Mouse (Mus musculus): ENCODE measurements at regions not wholly inside any gene's neighbourhood (a gene's known extent, or its start where the extent isn't known, plus 50 kb on each side); places are given as distances from the start of the nearest gene placed in this dataset.

GRCm38 (mm10) chr3:106960596-106960995 is 75.4 kb upstream of the Kcna3 start:
- no peak overlapping the region for H3K4me3 ChIP-seq (replicated peaks; ENCODE audit: insufficient read depth, low read depth, low read length)
- no peaks in the 10 kb centered on the region for H3K4me1 ChIP-seq (ENCODE audit: control insufficient read depth, insufficient read depth, low read length)
- TF ChIP-seq POLR2A (IDR thresholded peaks at IDR 0.05; ENCODE audit: borderline replicate concordance, insufficient read depth, low read length), result no peak
- TF ChIP-seq CTCF (IDR thresholded peaks at IDR 0.05; ENCODE audit: borderline replicate concordance, insufficient read depth, low read depth, low read length), result no peak
- no peaks in the 10 kb centered on the region for H3K27me3 ChIP-seq (ENCODE audit: control insufficient read depth, insufficient read depth, low read length)
- DNase-seq, result no peak
- 67% methylated on average over 1 of the region's 1 CpGs for WGBS
- no peak overlapping the region for H3K27ac ChIP-seq (ENCODE audit: insufficient read depth, low read length)

GRCm38 (mm10) chr3:106962466-106962865 is 73.5 kb upstream of the Kcna3 start:
- no peak for TF ChIP-seq CTCF (IDR thresholded peaks at IDR 0.05; ENCODE audit: borderline replicate concordance, insufficient read depth, low read depth, low read length)
- no peak for TF ChIP-seq POLR2A (IDR thresholded peaks at IDR 0.05; ENCODE audit: borderline replicate concordance, insufficient read depth, low read length)
- H3K4me1 ChIP-seq (ENCODE audit: control insufficient read depth, insufficient read depth, low read length), result no peaks in the 10 kb centered on the region
- no peaks in the 10 kb centered on the region for H3K27me3 ChIP-seq (ENCODE audit: control insufficient read depth, insufficient read depth, low read length)
- DNase-seq, result no peak
- WGBS, result 51% methylated on average over 2 of the region's 2 CpGs
- no peak overlapping the region for H3K27ac ChIP-seq (ENCODE audit: insufficient read depth, low read length)
- H3K4me3 ChIP-seq (replicated peaks; ENCODE audit: insufficient read depth, low read depth, low read length), result no peak overlapping the region

GRCm38 (mm10) chr3:106966198-106966597 is 69.8 kb upstream of the Kcna3 start:
- 72% methylated on average over 2 of the region's 2 CpGs for WGBS
- DNase-seq, result no peak
- no peaks in the 10 kb centered on the region for H3K4me1 ChIP-seq (ENCODE audit: control insufficient read depth, insufficient read depth, low read length)
- no peaks in the 10 kb centered on the region for H3K27me3 ChIP-seq (ENCODE audit: control insufficient read depth, insufficient read depth, low read length)
- H3K27ac ChIP-seq (ENCODE audit: insufficient read depth, low read length), result no peak overlapping the region
- TF ChIP-seq CTCF (IDR thresholded peaks at IDR 0.05; ENCODE audit: borderline replicate concordance, insufficient read depth, low read depth, low read length) (no peak), POLR2A (IDR thresholded peaks at IDR 0.05; ENCODE audit: borderline replicate concordance, insufficient read depth, low read length) (no peak)
- no peak overlapping the region for H3K4me3 ChIP-seq (replicated peaks; ENCODE audit: insufficient read depth, low read depth, low read length)

- Histone ChIP-seq H3K27me3 (ENCODE audit: control insufficient read depth, insufficient read depth, low read length) (no peaks in the 10 kb centered on the region), H3K4me1 (ENCODE audit: control insufficient read depth, insufficient read depth, low read length) (no peaks in the 10 kb centered on the region), H3K4me3 (replicated peaks; ENCODE audit: insufficient read depth, low read depth, low read length) (no peak overlapping the region), H3K27ac (ENCODE audit: insufficient read depth, low read length) (no peak overlapping the region)
- TF ChIP-seq CTCF (IDR thresholded peaks at IDR 0.05; ENCODE audit: borderline replicate concordance, insufficient read depth, low read depth, low read length), result no peak
- no peak for TF ChIP-seq POLR2A (IDR thresholded peaks at IDR 0.05; ENCODE audit: borderline replicate concordance, insufficient read depth, low read length)
- no peak for DNase-seq
- 91% methylated on average over 1 of the region's 1 CpGs for WGBS
These were observed 68.5 kb upstream of the Kcna3 start for GRCm38 (mm10) chr3:106967479-106967878.

GRCm38 (mm10) chr3:106974114-106974789 is 61.7 kb upstream of the Kcna3 start:
- no peaks in the 10 kb centered on the region for H3K27me3 ChIP-seq (ENCODE audit: control insufficient read depth, insufficient read depth, low read length)
- no peak overlapping the region for H3K4me3 ChIP-seq (replicated peaks; ENCODE audit: insufficient read depth, low read depth, low read length)
- H3K27ac ChIP-seq (ENCODE audit: insufficient read depth, low read length), result no peak overlapping the region
- TF ChIP-seq POLR2A (IDR thresholded peaks at IDR 0.05; ENCODE audit: borderline replicate concordance, insufficient read depth, low read length), result no peak
- no peak for TF ChIP-seq CTCF (IDR thresholded peaks at IDR 0.05; ENCODE audit: borderline replicate concordance, insufficient read depth, low read depth, low read length)
- no peak for DNase-seq
- 80% methylated on average over 6 of the region's 6 CpGs for WGBS
- no peaks in the 10 kb centered on the region for H3K4me1 ChIP-seq (ENCODE audit: control insufficient read depth, insufficient read depth, low read length)

GRCm38 (mm10) chr3:106978728-106979127 is 57.2 kb upstream of the Kcna3 start:
- no peak for DNase-seq
- no peaks in the 10 kb centered on the region for H3K27me3 ChIP-seq (ENCODE audit: control insufficient read depth, insufficient read depth, low read length)
- no peak overlapping the region for H3K27ac ChIP-seq (ENCODE audit: insufficient read depth, low read length)
- H3K4me1 ChIP-seq (ENCODE audit: control insufficient read depth, insufficient read depth, low read length), result no peaks in the 10 kb centered on the region
- WGBS, result 31% methylated on average over 6 of the region's 6 CpGs
- no peak overlapping the region for H3K4me3 ChIP-seq (replicated peaks; ENCODE audit: insufficient read depth, low read depth, low read length)
- TF ChIP-seq CTCF (IDR thresholded peaks at IDR 0.05; ENCODE audit: borderline replicate concordance, insufficient read depth, low read depth, low read length) (no peak), POLR2A (IDR thresholded peaks at IDR 0.05; ENCODE audit: borderline replicate concordance, insufficient read depth, low read length) (no peak)

GRCm38 (mm10) chr3:106980914-106981313 is 55.1 kb upstream of the Kcna3 start:
- WGBS, result 68% methylated on average over 3 of the region's 3 CpGs
- no peak overlapping the region for H3K27ac ChIP-seq (ENCODE audit: insufficient read depth, low read length)
- DNase-seq, result no peak
- H3K4me3 ChIP-seq (replicated peaks; ENCODE audit: insufficient read depth, low read depth, low read length), result no peak overlapping the region
- TF ChIP-seq CTCF (IDR thresholded peaks at IDR 0.05; ENCODE audit: borderline replicate concordance, insufficient read depth, low read depth, low read length) (no peak), POLR2A (IDR thresholded peaks at IDR 0.05; ENCODE audit: borderline replicate concordance, insufficient read depth, low read length) (no peak)
- no peaks in the 10 kb centered on the region for H3K4me1 ChIP-seq (ENCODE audit: control insufficient read depth, insufficient read depth, low read length)
- no peaks in the 10 kb centered on the region for H3K27me3 ChIP-seq (ENCODE audit: control insufficient read depth, insufficient read depth, low read length)

GRCm38 (mm10) chr3:106981323-106981722 is 54.6 kb upstream of the Kcna3 start:
- TF ChIP-seq POLR2A (IDR thresholded peaks at IDR 0.05; ENCODE audit: borderline replicate concordance, insufficient read depth, low read length), result no peak
- TF ChIP-seq CTCF (IDR thresholded peaks at IDR 0.05; ENCODE audit: borderline replicate concordance, insufficient read depth, low read depth, low read length), result no peak
- Histone ChIP-seq H3K4me1 (ENCODE audit: control insufficient read depth, insufficient read depth, low read length) (no peaks in the 10 kb centered on the region), H3K27me3 (ENCODE audit: control insufficient read depth, insufficient read depth, low read length) (no peaks in the 10 kb centered on the region), H3K27ac (ENCODE audit: insufficient read depth, low read length) (no peak overlapping the region), H3K4me3 (replicated peaks; ENCODE audit: insufficient read depth, low read depth, low read length) (no peak overlapping the region)
- DNase-seq, result no peak
- WGBS, result 74% methylated on average over 3 of the region's 3 CpGs

Measured in cerebellum, adult 2 months (tissue).